Mouse (Mus musculus) E14TG2a.4 (cell line): ENCODE measurements around the gene Fam83e.

Source experiments
- H3K27me3 ChIP-seq: 2 replicates; pipeline ENCODE4 v1.6.1; 2014; ENCODE audit warnings: low read length, control low read depth; ENCODE audit not compliant: insufficient read depth
- H3K36me3 ChIP-seq: 2 replicates; pipeline ENCODE4 v1.6.1; 2014; ENCODE audit warnings: low read length, control low read depth; ENCODE audit not compliant: insufficient read depth
- H3K4me1 ChIP-seq: replicated peaks from 2 replicates; pipeline ENCODE4 v1.6.1; 2014; ENCODE audit warnings: low read depth, low read length, control low read depth
- H3K4me3 ChIP-seq: replicated peaks from 2 replicates; pipeline ENCODE4 v1.5.1; 2014; ENCODE audit warnings: mild to moderate bottlenecking, low read length
- H3K9me3 ChIP-seq: 2 replicates; pipeline ENCODE4 v1.6.1; 2014; ENCODE audit warnings: low read length, control low read depth
- CTCF ChIP-seq: conservative IDR thresholded peaks from 2 replicates; pipeline ENCODE4 v1.5.1; 2014; ENCODE audit warnings: low read length
- NANOG ChIP-seq: IDR thresholded peaks from 2 replicates; pipeline ENCODE4 v1.6.1; 2014; ENCODE audit warnings: borderline replicate concordance, low read length, mixed read lengths
- POU5F1 ChIP-seq: IDR thresholded peaks from 2 replicates; pipeline ENCODE4 v1.6.1; 2014; ENCODE audit warnings: low read length, borderline replicate concordance

Fam83e gene

DNA sequence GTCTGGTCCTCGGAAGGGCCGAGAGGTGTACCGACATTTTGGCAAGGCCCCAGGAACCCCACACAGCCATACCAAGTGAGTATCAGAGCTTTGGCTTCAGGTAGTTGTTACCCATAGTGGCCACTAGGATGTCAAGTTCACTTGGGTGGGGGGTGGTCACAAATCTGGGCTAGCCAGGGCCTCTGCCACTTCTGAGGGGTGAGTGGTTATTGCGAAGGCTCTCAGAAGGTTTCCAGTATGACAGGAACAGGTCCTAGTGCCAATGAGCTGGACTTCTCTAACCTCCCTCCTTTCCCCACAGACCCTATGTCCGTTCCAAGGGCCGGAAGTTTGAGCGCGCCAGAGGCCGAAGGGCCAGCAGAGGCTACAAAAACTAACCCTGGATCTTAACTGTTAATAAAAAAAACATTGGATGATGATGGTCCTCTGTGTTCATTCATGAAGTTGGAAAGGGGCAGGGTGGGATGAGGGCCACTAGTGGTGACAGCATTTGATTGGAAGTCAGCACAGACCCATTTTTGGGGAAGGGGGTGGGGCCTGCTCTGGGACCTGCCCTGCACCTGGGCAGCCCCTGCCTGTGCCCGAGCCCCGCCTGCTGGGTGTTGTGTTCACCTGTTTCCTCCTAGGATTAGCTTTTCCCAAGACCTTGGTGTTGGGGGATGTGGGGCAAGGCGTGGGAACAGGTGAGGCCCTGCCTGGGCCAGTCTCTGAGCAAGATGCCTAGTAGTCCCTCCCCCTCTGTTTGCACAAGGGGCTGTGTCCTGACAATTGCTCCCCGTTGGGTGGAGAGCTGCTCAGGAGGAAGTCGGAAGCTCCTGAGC lies at the start of gene Fam83e:
Fam83e (plus strand) TSS at position 800 of the 821 bp plus-strand sequence.
- TF ChIP-seq POU5F1 (no peak), CTCF (peak; percentile 34; the same call in 1 of the 2 replicates)
- Histone ChIP-seq H3K4me3 (peak within 1 kb of the TSS; percentile 99), H3K4me1 (peaks cover 71% of the 10 kb centered on the region), H3K36me3 (peaks cover 82% of the 10 kb centered on the region), H3K27me3 (no peaks in the 10 kb centered on the region), H3K9me3 (no peaks in the 10 kb centered on the region)

GRCm38 (mm10) chr7:45677627-45678295 lies 43.3 kb upstream of the Fam83e start:
- H3K4me3 ChIP-seq: no peak overlapping the region

DNA sequence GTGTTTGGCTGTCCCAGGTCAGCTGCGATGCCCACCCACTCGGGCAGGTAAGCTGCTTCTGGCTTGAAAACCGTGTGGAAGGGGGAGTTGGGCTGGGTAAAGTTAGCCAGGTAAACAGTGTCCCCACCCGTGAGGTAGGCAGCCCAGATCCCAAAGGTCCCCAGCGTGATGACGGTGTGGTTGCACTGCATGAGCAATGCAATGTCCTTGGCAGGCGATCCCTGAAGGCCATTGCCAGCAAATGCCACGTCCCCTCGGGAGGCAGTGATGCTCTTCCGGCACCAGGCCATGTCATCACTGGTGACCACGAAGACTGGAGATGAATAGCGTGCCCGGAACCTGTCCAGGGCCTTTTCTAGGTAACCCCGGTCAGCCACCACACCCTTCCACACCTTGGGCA lies 42.5 kb upstream of the Fam83e start:
- H3K4me1 ChIP-seq: peaks cover 23% of the 10 kb centered on the region
- no peaks in the 10 kb centered on the region for H3K9me3 ChIP-seq
- TF ChIP-seq CTCF: no peak
- TF ChIP-seq NANOG: no peak
- TF ChIP-seq POU5F1: no peak
- peaks cover 27% of the 10 kb centered on the region for H3K27me3 ChIP-seq
- no peak overlapping the region for H3K4me3 ChIP-seq
- H3K36me3 ChIP-seq: no peaks in the 10 kb centered on the region; the same call in 1 of the 2 replicates

More at GRCm38 (mm10) chr7:45677627-45678295, 43.3 kb upstream of the Fam83e start:
- Histone ChIP-seq H3K4me1 (peaks cover 16% of the 10 kb centered on the region), H3K36me3 (no peaks in the 10 kb centered on the region; the same call in 1 of the 2 replicates), H3K27me3 (peaks cover 33% of the 10 kb centered on the region), H3K9me3 (no peaks in the 10 kb centered on the region)
- no peak for TF ChIP-seq CTCF
- TF ChIP-seq POU5F1: no peak
- TF ChIP-seq NANOG: no peak

DNA sequence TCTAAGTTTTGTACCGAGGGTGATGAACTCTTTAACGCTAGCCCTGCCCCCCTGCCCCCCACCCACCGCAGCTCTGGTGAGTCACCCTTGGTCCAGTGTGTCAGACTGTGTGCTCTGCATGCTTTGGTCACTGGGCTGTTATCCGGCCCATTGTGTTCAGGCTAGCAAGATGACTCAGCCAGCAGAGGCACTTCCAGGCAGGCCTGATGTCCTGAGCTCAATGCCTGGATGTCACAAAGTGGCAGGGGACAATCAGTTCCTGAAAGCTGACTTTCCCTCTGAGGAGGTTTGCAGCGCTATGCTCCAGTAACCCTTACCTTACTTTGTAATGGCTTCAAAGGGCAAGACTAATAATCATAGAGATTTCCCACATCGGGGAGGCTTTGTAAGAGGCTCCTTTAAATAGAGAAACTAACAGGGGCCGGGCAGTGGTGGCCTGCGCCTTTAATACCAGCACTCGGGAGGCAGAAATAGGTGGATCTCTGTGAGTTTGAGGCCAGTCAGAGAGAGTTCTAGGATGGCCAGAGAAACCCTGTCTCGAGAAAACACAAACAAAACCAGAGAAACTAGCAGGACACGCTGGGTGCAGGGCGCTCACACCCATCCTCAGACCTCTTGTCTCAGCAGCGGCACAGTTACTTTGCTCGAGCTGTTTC lies 40.9 kb upstream of the Fam83e start:
- Histone ChIP-seq H3K9me3 (no peaks in the 10 kb centered on the region), H3K4me3 (no peak overlapping the region), H3K4me1 (peaks cover 39% of the 10 kb centered on the region), H3K27me3 (peaks cover 22% of the 10 kb centered on the region), H3K36me3 (no peaks in the 10 kb centered on the region; the same call in 1 of the 2 replicates)
- TF ChIP-seq NANOG (no peak), CTCF (no peak), POU5F1 (no peak)

GRCm38 (mm10) chr7:45681046-45681736 lies 39.8 kb upstream of the Fam83e start:
- no peaks in the 10 kb centered on the region; the same call in 1 of the 2 replicates for H3K36me3 ChIP-seq
- TF ChIP-seq POU5F1 (no peak), NANOG (no peak), CTCF (no peak)
- peaks cover 24% of the 10 kb centered on the region for H3K27me3 ChIP-seq
- no peaks in the 10 kb centered on the region for H3K9me3 ChIP-seq
- H3K4me1 ChIP-seq: peaks cover 43% of the 10 kb centered on the region
- no peak overlapping the region for H3K4me3 ChIP-seq

DNA sequence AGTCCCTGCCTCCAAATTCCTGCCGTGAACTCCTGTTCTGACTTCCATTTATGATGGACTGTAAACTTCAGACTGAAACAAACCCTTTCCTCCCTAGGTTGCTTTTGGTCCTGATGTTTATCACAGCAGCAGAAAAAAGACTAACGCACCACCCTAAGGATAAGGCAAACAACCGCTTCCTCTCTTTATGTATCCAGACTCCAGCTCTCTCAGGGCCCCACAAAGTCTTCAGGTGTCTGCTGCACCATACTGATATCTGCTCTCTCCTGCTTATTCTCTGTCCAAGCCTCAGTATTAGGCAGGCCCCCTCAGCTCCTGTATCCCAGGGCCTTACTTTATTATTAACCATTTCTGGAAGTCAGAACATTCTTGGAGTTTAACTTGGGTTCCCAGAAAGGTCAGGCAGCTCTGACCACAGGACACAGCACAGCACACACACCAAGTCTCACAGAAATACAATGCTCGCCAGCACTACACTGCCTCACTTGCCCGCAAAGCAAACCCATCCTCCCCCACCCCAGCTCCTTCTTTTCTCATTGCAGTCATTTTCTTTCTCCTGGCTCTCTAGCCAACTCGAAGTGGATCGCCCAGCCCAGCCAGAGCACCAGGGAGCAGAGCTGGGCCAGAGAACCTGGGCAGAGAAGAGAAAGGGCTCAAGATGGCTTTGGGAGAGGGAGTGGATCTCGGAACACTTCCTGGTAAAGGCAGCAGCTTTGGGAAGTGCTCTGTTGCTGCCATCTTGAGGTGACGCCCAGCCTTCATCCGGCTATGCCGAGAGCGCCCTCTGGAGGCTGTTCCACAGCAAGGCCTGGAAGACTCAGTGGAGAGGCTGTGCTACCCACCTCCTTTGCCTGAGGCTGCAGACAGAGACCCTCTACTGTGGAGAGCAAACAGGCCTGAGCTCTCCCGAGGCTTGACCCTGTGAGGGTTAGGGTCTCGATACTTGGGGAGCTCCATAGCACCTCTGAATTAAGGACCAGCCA lies 38.6 kb upstream of the Fam83e start:
- H3K36me3 ChIP-seq: no peaks in the 10 kb centered on the region; the same call in 1 of the 2 replicates
- no peak for TF ChIP-seq POU5F1
- no peak for TF ChIP-seq NANOG
- peak; percentile 93 for TF ChIP-seq CTCF
- H3K4me3 ChIP-seq: peak overlapping the region; percentile 61
- H3K27me3 ChIP-seq: peaks cover 19% of the 10 kb centered on the region
- peaks cover 45% of the 10 kb centered on the region for H3K4me1 ChIP-seq
- H3K9me3 ChIP-seq: no peaks in the 10 kb centered on the region
